Mouse (Mus musculus) brown adipose tissue, adult 24 weeks (tissue): Measurements from ENCODE around the gene Ankrd44. TPM values are rescaled to one million over a fixed set of nuclear protein-coding genes. Genes with fewer than 3 reads are reported as not detected.

Experiments
- H3K27ac ChIP-seq: fragments of 200-500 bp; replicated peaks from 2 replicates; pipeline ENCODE4 v1.5.1; 2012; ENCODE audit warnings: low read depth, mild to moderate bottlenecking, low read length
- H3K4me1 ChIP-seq: fragments of 200-500 bp; 2 replicates; pipeline ENCODE4 v1.6.1; 2012; ENCODE audit warnings: low read length, mixed read lengths; ENCODE audit not compliant: control insufficient read depth, insufficient read depth, insufficient read length
- H3K4me3 ChIP-seq: fragments of 200-500 bp; 2 replicates; pipeline ENCODE4 v1.5.1; 2012; ENCODE audit warnings: low read depth, mild to moderate bottlenecking, low read length, moderate library complexity; ENCODE audit not compliant: insufficient read depth
- polyA plus RNA-seq: library from polyadenylated mRNA; stranded (reverse); fragments of >200 nt; gene quantifications from 2 replicates; pipeline ENCODE4 v1.2.4, GENCODE M21; 2012; ENCODE audit not compliant: missing spikeins, insufficient read depth, insufficient read length

The Ankrd44 gene
- polyA plus RNA-seq, 1 experiment = 8.4 TPM

- H3K4me3 ChIP-seq = no peak overlapping the region
- H3K4me1 ChIP-seq = no peaks in the 10 kb centered on the region
- H3K27ac ChIP-seq = no peak overlapping the region
These were observed 5.0 kb upstream of the Ankrd44 start for GRCm38 (mm10) chr1:54931231-54931630.

- H3K27ac ChIP-seq = no peak overlapping the region
- no peak overlapping the region for H3K4me3 ChIP-seq
- H3K4me1 ChIP-seq = no peaks in the 10 kb centered on the region
These were observed 4.5 kb upstream of the Ankrd44 start for GRCm38 (mm10) chr1:54930670-54931200.

GRCm38 (mm10) chr1:54925451-54925934, 694 bp downstream of the Ankrd44 start:
- Histone ChIP-seq H3K4me1 (peaks cover 4% of the 10 kb centered on the region), H3K27ac (peak overlapping the region; percentile 83), H3K4me3 (peak overlapping the region; percentile 81)

- Histone ChIP-seq H3K4me1 (peaks cover 4% of the 10 kb centered on the region), H3K27ac (no peak overlapping the region), H3K4me3 (peak overlapping the region; percentile 81)
These were observed 1.4 kb downstream of the Ankrd44 start for GRCm38 (mm10) chr1:54924760-54925159.

GRCm38 (mm10) chr1:54924309-54924685, 1.9 kb downstream of the Ankrd44 start:
- Histone ChIP-seq H3K27ac (peak overlapping the region; percentile 26), H3K4me1 (peaks cover 4% of the 10 kb centered on the region), H3K4me3 (peak overlapping the region; percentile 81; the same call in 1 of the 2 replicates)

- Histone ChIP-seq H3K27ac (peak overlapping the region; percentile 26), H3K4me1 (peaks cover 4% of the 10 kb centered on the region), H3K4me3 (peak overlapping the region; percentile 10; the same call in 1 of the 2 replicates)
These were observed 2.5 kb downstream of the Ankrd44 start for GRCm38 (mm10) chr1:54923366-54924308.

GRCm38 (mm10) chr1:54922707-54923106, 3.5 kb downstream of the Ankrd44 start:
- H3K27ac ChIP-seq = no peak overlapping the region
- peaks cover 4% of the 10 kb centered on the region for H3K4me1 ChIP-seq
- H3K4me3 ChIP-seq = no peak overlapping the region

- Histone ChIP-seq H3K4me1 (peaks cover 4% of the 10 kb centered on the region), H3K4me3 (no peak overlapping the region), H3K27ac (0 out of 2 replicates have a peak overlapping the region, but pooled peaks have one; percentile 29)
These were observed 4.1 kb downstream of the Ankrd44 start for GRCm38 (mm10) chr1:54922025-54922574.

GRCm38 (mm10) chr1:54920132-54920531, 6.1 kb downstream of the Ankrd44 start:
- no peak overlapping the region for H3K4me3 ChIP-seq
- peaks cover 4% of the 10 kb centered on the region for H3K4me1 ChIP-seq
- H3K27ac ChIP-seq = no peak overlapping the region

- H3K27ac ChIP-seq = no peak overlapping the region
- H3K4me1 ChIP-seq = peaks cover 15% of the 10 kb centered on the region
- H3K4me3 ChIP-seq = no peak overlapping the region
These were observed 9.7 kb downstream of the Ankrd44 start for GRCm38 (mm10) chr1:54916456-54916855.

GRCm38 (mm10) chr1:54914387-54914786, 11.8 kb downstream of the Ankrd44 start:
- Histone ChIP-seq H3K27ac (no peak overlapping the region), H3K4me3 (no peak overlapping the region), H3K4me1 (peaks cover 28% of the 10 kb centered on the region)

- peaks cover 28% of the 10 kb centered on the region for H3K4me1 ChIP-seq
- H3K27ac ChIP-seq = 0 out of 2 replicates have a peak overlapping the region, but pooled peaks have one; percentile 2
These were observed 12.8 kb downstream of the Ankrd44 start for GRCm38 (mm10) chr1:54913379-54913873.

GRCm38 (mm10) chr1:54913063-54913335, 13.2 kb downstream of the Ankrd44 start:
- H3K27ac ChIP-seq = peak overlapping the region; percentile 32; the same call in 1 of the 2 replicates
- H3K4me3 ChIP-seq = no peak overlapping the region
- H3K4me1 ChIP-seq = peaks cover 28% of the 10 kb centered on the region

More at GRCm38 (mm10) chr1:54913379-54913873, 12.8 kb downstream of the Ankrd44 start:
- no peak overlapping the region for H3K4me3 ChIP-seq

GRCm38 (mm10) chr1:54912290-54913062, 13.7 kb downstream of the Ankrd44 start:
- H3K4me3 ChIP-seq = no peak overlapping the region; the same call in 1 of the 2 replicates
- H3K4me1 ChIP-seq = peaks cover 28% of the 10 kb centered on the region
- peak overlapping the region; percentile 32; the same call in 1 of the 2 replicates for H3K27ac ChIP-seq
